Mouse (Mus musculus): ENCODE results near the gene Spon1. TPM values are rescaled to one million over a fixed set of nuclear protein-coding genes. Genes with fewer than 3 reads are reported as not detected.

Spon1 gene
- polyA plus RNA-seq, 1 experiment from 2014 or later, result 22.7 TPM

DNA sequence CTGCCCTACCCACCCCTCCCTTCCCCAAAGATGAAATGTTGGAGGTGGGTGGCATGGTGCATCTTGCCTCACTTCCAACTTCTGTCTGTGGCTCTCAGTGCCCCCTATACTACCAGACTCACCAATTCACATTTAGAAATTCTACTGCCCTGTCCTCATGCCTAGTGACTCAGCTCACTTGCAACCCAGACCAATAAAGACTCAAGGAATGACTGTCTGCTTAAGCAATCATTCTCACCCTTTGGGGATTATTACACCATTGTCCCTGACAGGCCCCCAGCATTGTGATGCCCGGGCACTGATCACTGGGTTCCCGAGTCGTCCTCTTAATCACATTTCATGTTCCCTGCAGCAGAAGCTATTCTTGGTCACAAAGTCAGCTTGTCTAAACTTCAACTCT, 57.2 kb downstream of the Spon1 start:
- no peak overlapping the region for H3K4me2 ChIP-seq (replicated peaks)
- H3K27ac ChIP-seq, result no peak overlapping the region
- peaks cover under 1% of the 10 kb centered on the region; the same call in 1 of the 2 replicates for H3K4me1 ChIP-seq
- H3K9me3 ChIP-seq, result no peaks in the 10 kb centered on the region
- ATAC-seq (ENCODE audit: insufficient number of reproducible peaks, insufficient read depth, low FRiP score, low TSS enrichment), result no peak
- WGBS, result 43% methylated on average over 3 of the region's 3 CpGs
- no peak overlapping the region for H3K4me3 ChIP-seq
- no peak overlapping the region for H3K9ac ChIP-seq
- no peaks in the 10 kb centered on the region for H3K27me3 ChIP-seq
- H3K36me3 ChIP-seq, result no peaks in the 10 kb centered on the region

GRCm38 (mm10) chr7:113824651-113825050, 58.9 kb downstream of the Spon1 start:
- Histone ChIP-seq H3K36me3 (no peaks in the 10 kb centered on the region), H3K27me3 (no peaks in the 10 kb centered on the region), H3K4me2 (replicated peaks) (no peak overlapping the region), H3K27ac (no peak overlapping the region), H3K4me1 (peaks cover 7% of the 10 kb centered on the region), H3K9ac (no peak overlapping the region), H3K9me3 (no peaks in the 10 kb centered on the region), H3K4me3 (no peak overlapping the region)
- WGBS, result 89% methylated on average over 6 of the region's 6 CpGs
- ATAC-seq (ENCODE audit: insufficient number of reproducible peaks, insufficient read depth, low FRiP score, low TSS enrichment), result no peak

GRCm38 (mm10) chr7:113825498-113826205, 59.9 kb downstream of the Spon1 start:
- H3K4me2 ChIP-seq (replicated peaks), result no peak overlapping the region
- peaks cover 7% of the 10 kb centered on the region for H3K4me1 ChIP-seq
- no peak overlapping the region for H3K27ac ChIP-seq
- H3K4me3 ChIP-seq, result no peak overlapping the region
- no peak for ATAC-seq (ENCODE audit: insufficient number of reproducible peaks, insufficient read depth, low FRiP score, low TSS enrichment)
- H3K36me3 ChIP-seq, result no peaks in the 10 kb centered on the region
- no peaks in the 10 kb centered on the region for H3K9me3 ChIP-seq
- no peaks in the 10 kb centered on the region for H3K27me3 ChIP-seq
- 66% methylated on average over 5 of the region's 5 CpGs for WGBS
- no peak overlapping the region for H3K9ac ChIP-seq

- H3K4me1 ChIP-seq, result peaks cover 7% of the 10 kb centered on the region
- H3K9ac ChIP-seq, result no peak overlapping the region
- H3K27me3 ChIP-seq, result no peaks in the 10 kb centered on the region
- 24% methylated on average over 1 of the region's 1 CpGs for whole genome bisulfite sequencing
- H3K4me3 ChIP-seq, result no peak overlapping the region
- no peaks in the 10 kb centered on the region for H3K36me3 ChIP-seq
- H3K9me3 ChIP-seq, result no peaks in the 10 kb centered on the region
- no peak for ATAC-seq (ENCODE audit: insufficient number of reproducible peaks, insufficient read depth, low FRiP score, low TSS enrichment)
- H3K4me2 ChIP-seq (replicated peaks), result no peak overlapping the region
- no peak overlapping the region for H3K27ac ChIP-seq
These were observed 60.7 kb downstream of the Spon1 start for GRCm38 (mm10) chr7:113826510-113826909.

GRCm38 (mm10) chr7:113828122-113828571, 62.3 kb downstream of the Spon1 start:
- 37% methylated on average over 2 of the region's 2 CpGs for WGBS
- peaks cover 7% of the 10 kb centered on the region for H3K4me1 ChIP-seq
- H3K4me3 ChIP-seq, result no peak overlapping the region
- no peaks in the 10 kb centered on the region for H3K27me3 ChIP-seq
- no peak overlapping the region for H3K9ac ChIP-seq
- no peak overlapping the region for H3K27ac ChIP-seq
- H3K4me2 ChIP-seq (replicated peaks), result no peak overlapping the region
- no peaks in the 10 kb centered on the region for H3K36me3 ChIP-seq
- 0 out of 2 replicates have a peak, but pooled peaks have one; percentile 15 for ATAC-seq (ENCODE audit: insufficient number of reproducible peaks, insufficient read depth, low FRiP score, low TSS enrichment)
- no peaks in the 10 kb centered on the region for H3K9me3 ChIP-seq

DNA sequence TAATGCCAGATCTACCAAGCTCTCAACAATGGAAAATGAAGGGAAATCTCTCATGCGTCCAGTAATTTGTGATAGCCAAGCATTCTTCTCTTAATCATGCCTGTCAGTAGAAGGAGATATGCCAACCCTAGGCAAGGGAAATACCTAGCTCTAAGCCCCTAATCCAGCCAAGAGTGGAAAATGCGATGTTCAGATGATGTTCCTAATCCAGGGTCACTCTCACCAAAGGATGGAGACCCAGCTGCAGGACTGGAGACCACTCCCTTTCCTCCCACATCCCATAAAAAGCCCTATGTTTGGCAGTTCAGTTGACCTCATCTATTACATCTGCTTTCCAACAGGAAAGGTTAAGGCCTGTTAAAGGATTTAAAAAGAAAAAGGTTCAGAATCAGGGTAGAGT, 62.8 kb downstream of the Spon1 start:
- Histone ChIP-seq H3K27ac (no peak overlapping the region), H3K9ac (no peak overlapping the region), H3K4me1 (peaks cover 7% of the 10 kb centered on the region), H3K4me2 (replicated peaks) (no peak overlapping the region), H3K4me3 (no peak overlapping the region), H3K9me3 (no peaks in the 10 kb centered on the region), H3K27me3 (no peaks in the 10 kb centered on the region), H3K36me3 (no peaks in the 10 kb centered on the region)
- WGBS, result 56% methylated on average over 2 of the region's 2 CpGs
- ATAC-seq (ENCODE audit: insufficient number of reproducible peaks, insufficient read depth, low FRiP score, low TSS enrichment), result no peak

DNA sequence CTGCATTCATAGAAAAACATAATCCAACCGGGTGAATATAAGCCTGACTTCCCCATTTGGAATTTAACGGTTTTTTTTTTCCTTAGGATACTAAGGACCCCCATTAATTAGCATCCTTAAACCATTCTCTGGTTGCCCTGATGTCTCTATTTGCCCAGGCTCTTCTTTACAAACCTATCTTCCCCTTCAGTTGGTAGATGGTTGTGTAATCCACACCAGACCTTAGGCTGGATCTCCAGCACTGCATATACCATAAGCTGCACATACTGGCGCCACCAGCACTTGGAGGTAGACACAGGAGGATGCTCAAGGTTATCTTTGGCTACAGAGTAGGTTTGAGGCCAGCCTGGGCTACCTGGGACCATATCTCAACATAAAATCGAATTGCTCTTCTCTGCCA, 71.4 kb downstream of the Spon1 start:
- H3K4me3 ChIP-seq, result no peak overlapping the region
- no peaks in the 10 kb centered on the region for H3K27me3 ChIP-seq
- H3K4me2 ChIP-seq (replicated peaks), result no peak overlapping the region
- H3K4me1 ChIP-seq, result no peaks in the 10 kb centered on the region
- no peaks in the 10 kb centered on the region for H3K36me3 ChIP-seq
- no peak overlapping the region for H3K27ac ChIP-seq
- ATAC-seq (ENCODE audit: insufficient number of reproducible peaks, insufficient read depth, low FRiP score, low TSS enrichment), result no peak
- WGBS, result 85% methylated on average over 4 of the region's 4 CpGs
- H3K9ac ChIP-seq, result no peak overlapping the region
- H3K9me3 ChIP-seq, result no peaks in the 10 kb centered on the region

DNA sequence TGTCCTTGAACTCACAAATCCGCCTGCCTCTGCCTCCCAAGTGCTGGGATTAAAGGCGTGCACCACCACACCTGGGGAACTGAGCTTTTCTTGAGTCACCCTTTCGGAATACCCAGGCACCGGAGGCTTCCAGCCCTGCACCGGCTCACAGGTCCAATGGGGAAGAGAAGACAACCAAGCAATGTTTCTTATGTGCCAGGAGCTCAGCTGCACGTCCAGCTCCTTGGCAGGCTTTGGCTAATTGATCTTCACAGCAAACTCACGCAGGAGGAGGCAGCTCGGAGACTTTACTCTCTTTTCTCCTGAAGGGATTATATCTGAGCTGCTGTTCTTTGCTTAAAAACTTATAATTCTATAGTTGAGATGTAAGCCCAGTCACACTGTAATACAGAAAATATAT, 73.6 kb downstream of the Spon1 start:
- no peak for ATAC-seq (ENCODE audit: insufficient number of reproducible peaks, insufficient read depth, low FRiP score, low TSS enrichment)
- no peaks in the 10 kb centered on the region for H3K27me3 ChIP-seq
- H3K4me1 ChIP-seq, result no peaks in the 10 kb centered on the region
- no peak overlapping the region for H3K9ac ChIP-seq
- 79% methylated on average over 8 of the region's 8 CpGs for WGBS
- no peak overlapping the region for H3K4me3 ChIP-seq
- H3K27ac ChIP-seq, result no peak overlapping the region
- no peaks in the 10 kb centered on the region for H3K36me3 ChIP-seq
- H3K9me3 ChIP-seq, result no peaks in the 10 kb centered on the region
- no peak overlapping the region for H3K4me2 ChIP-seq (replicated peaks)

- WGBS, result 80% methylated on average over 2 of the region's 2 CpGs
- Histone ChIP-seq H3K4me1 (peaks cover 8% of the 10 kb centered on the region), H3K9ac (no peak overlapping the region), H3K9me3 (no peaks in the 10 kb centered on the region), H3K4me3 (no peak overlapping the region), H3K4me2 (replicated peaks) (no peak overlapping the region), H3K27me3 (no peaks in the 10 kb centered on the region), H3K27ac (no peak overlapping the region), H3K36me3 (no peaks in the 10 kb centered on the region)
- ATAC-seq (ENCODE audit: insufficient number of reproducible peaks, insufficient read depth, low FRiP score, low TSS enrichment), result no peak
These were observed 75.7 kb downstream of the Spon1 start for GRCm38 (mm10) chr7:113841521-113841920.

DNA sequence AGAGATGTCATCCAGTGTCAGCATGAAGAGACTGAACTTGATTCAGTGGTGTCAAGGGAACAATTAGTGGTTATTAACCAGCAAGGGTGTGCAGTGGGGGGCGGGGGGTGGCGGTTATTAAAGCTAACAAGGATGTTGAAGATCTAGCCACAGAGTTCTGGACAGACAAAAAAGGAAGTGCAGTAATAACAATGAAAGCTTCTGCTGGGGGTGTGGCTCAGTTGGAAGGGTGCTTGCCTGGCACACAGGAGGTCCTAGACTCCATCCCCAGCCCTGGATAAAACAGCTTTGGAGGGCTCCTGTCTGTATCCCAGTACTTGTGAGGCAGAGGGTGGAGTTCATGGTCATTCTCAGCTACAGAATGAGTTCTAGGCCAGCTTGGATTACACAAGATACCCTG, 77.4 kb downstream of the Spon1 start:
- ATAC-seq (ENCODE audit: insufficient number of reproducible peaks, insufficient read depth, low FRiP score, low TSS enrichment), result no peak
- H3K9ac ChIP-seq, result no peak overlapping the region
- 82% methylated on average over 2 of the region's 2 CpGs for WGBS

GRCm38 (mm10) chr7:113845191-113845590, 79.4 kb downstream of the Spon1 start:
- H3K4me3 ChIP-seq, result no peak overlapping the region
- H3K27me3 ChIP-seq, result no peaks in the 10 kb centered on the region
- H3K9me3 ChIP-seq, result no peaks in the 10 kb centered on the region
- no peak overlapping the region for H3K4me2 ChIP-seq (replicated peaks)
- no peak overlapping the region for H3K27ac ChIP-seq
- no peak overlapping the region for H3K9ac ChIP-seq
- ATAC-seq (ENCODE audit: insufficient number of reproducible peaks, insufficient read depth, low FRiP score, low TSS enrichment), result no peak
- H3K4me1 ChIP-seq, result peaks cover 13% of the 10 kb centered on the region
- no peaks in the 10 kb centered on the region for H3K36me3 ChIP-seq
- WGBS, result 60% methylated on average over 5 of the region's 5 CpGs

More for the DNA sequence above, 77.4 kb downstream of the Spon1 start:
- Histone ChIP-seq H3K4me2 (replicated peaks) (no peak overlapping the region), H3K9me3 (no peaks in the 10 kb centered on the region), H3K27me3 (no peaks in the 10 kb centered on the region), H3K4me1 (peaks cover 9% of the 10 kb centered on the region), H3K4me3 (no peak overlapping the region), H3K36me3 (no peaks in the 10 kb centered on the region), H3K27ac (no peak overlapping the region)

GRCm38 (mm10) chr7:113846553-113846952, 80.8 kb downstream of the Spon1 start:
- Histone ChIP-seq H3K4me1 (peaks cover 22% of the 10 kb centered on the region), H3K4me3 (no peak overlapping the region), H3K27ac (no peak overlapping the region), H3K9ac (no peak overlapping the region), H3K4me2 (replicated peaks) (no peak overlapping the region), H3K36me3 (no peaks in the 10 kb centered on the region), H3K27me3 (no peaks in the 10 kb centered on the region), H3K9me3 (no peaks in the 10 kb centered on the region)
- ATAC-seq (ENCODE audit: insufficient number of reproducible peaks, insufficient read depth, low FRiP score, low TSS enrichment), result no peak
- WGBS, result 57% methylated on average over 3 of the region's 3 CpGs

All from embryonic facial prominence, embryonic 12.5 days (tissue).